Mouse (Mus musculus) thymus, adult 2 months (tissue): ENCODE data around the gene Rab12. TPM values are rescaled to one million over a fixed set of nuclear protein-coding genes. Genes with fewer than 3 reads are reported as not detected.

Experiments
- DNase-seq: peaks from one replicate; pipeline ENCODE4 v3.0.0; 2021
- H3K27ac ChIP-seq: fragments of 200-500 bp; 2 replicates; pipeline ENCODE4 v1.5.1; 2012; ENCODE audit warnings: low read length, control low read depth; ENCODE audit not compliant: control insufficient read depth, insufficient read depth
- H3K27me3 ChIP-seq: fragments of 200-500 bp; 2 replicates; pipeline ENCODE4 v1.6.1; 2012; ENCODE audit warnings: mild to moderate bottlenecking, low read length, moderate library complexity, mixed read lengths; ENCODE audit not compliant: control insufficient read depth, insufficient read depth
- H3K36me3 ChIP-seq: fragments of 200-500 bp; 2 replicates; pipeline ENCODE4 v1.6.1; 2012; ENCODE audit warnings: mild to moderate bottlenecking, low read length, moderate library complexity; ENCODE audit not compliant: control insufficient read depth, insufficient read depth
- H3K4me1 ChIP-seq: fragments of 200-500 bp; replicated peaks from 2 replicates; pipeline ENCODE4 v1.6.1; 2012; ENCODE audit warnings: low read length; ENCODE audit not compliant: control insufficient read depth, insufficient read depth
- H3K4me3 ChIP-seq: fragments of 200-500 bp; 2 replicates; pipeline ENCODE4 v1.5.1; 2012; ENCODE audit warnings: mild to moderate bottlenecking, low read length, control low read depth, moderate library complexity; ENCODE audit not compliant: control insufficient read depth, insufficient read depth
- CTCF ChIP-seq: fragments of 200-500 bp; IDR thresholded peaks from 2 replicates; pipeline ENCODE4 v1.5.1; 2012; ENCODE audit warnings: mild to moderate bottlenecking, control low read depth, low read length, moderate library complexity, borderline replicate concordance; ENCODE audit not compliant: control insufficient read depth, poor library complexity, insufficient read depth; ENCODE audit errors: extremely low read depth
- POLR2A ChIP-seq: fragments of 200-500 bp; IDR thresholded peaks from 2 replicates; pipeline ENCODE4 v1.6.1; 2012; ENCODE audit warnings: mild to moderate bottlenecking, low read length, control low read depth, moderate library complexity; ENCODE audit not compliant: control insufficient read depth, poor library complexity, insufficient read depth; ENCODE audit errors: extremely low read depth
- WGBS: fragments of 180-500 bp; shearing (Covaris S2); methylation state at CpG from one replicate; pipeline ENCODE4 v1.1.7; 2018; 5-methylcytosine and 5-hydroxymethylcytosine counted together
- polyA plus RNA-seq: library from polyadenylated mRNA; depleted of rRNA; stranded (reverse); fragments of >200 nt; gene quantifications from 2 replicates; pipeline ENCODE4 v1.2.3, GENCODE M21; 2012

The Rab12 gene
- polyA plus RNA-seq, 1 experiment = 23.2 TPM

- H3K4me3 ChIP-seq = no peak overlapping the region
- H3K27ac ChIP-seq = no peak overlapping the region
- H3K36me3 ChIP-seq = peaks cover 30% of the 10 kb centered on the region
- no peak for DNase-seq
- H3K4me1 ChIP-seq = no peaks in the 10 kb centered on the region
- WGBS = 96% methylated on average over 9 of the region's 9 CpGs
- no peaks in the 10 kb centered on the region for H3K27me3 ChIP-seq
- TF ChIP-seq CTCF (no peak), POLR2A (no peak)
Measured at GRCm38 (mm10) chr17:66503466-66503865, 16.1 kb downstream of the Rab12 start.

GRCm38 (mm10) chr17:66502865-66503264 is 16.7 kb downstream of the Rab12 start:
- DNase-seq = no peak
- no peaks in the 10 kb centered on the region for H3K4me1 ChIP-seq
- H3K27ac ChIP-seq = no peak overlapping the region
- H3K36me3 ChIP-seq = peaks cover 34% of the 10 kb centered on the region
- H3K27me3 ChIP-seq = no peaks in the 10 kb centered on the region
- TF ChIP-seq CTCF (no peak), POLR2A (no peak)
- WGBS = 94% methylated on average over 6 of the region's 6 CpGs
- no peak overlapping the region for H3K4me3 ChIP-seq

DNA sequence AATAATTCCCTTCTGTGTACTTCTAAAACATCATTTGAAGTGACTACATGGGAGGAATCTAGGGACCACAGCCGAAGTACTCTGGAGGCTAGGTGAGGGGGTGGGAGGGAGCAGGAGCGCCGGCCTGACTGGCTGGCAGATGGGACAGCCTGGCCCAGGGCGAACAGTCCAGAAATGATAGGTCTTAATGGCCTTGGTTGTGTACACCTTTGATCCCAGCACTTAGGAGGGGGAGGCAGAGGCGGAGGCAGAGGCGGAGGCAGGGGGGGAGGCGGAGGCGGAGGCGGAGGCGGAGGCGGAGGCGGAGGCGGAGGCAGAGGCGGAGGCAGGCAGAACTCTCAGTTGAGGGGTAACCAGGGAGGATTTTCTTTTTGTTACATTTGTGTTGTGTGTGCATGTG is 20.9 kb downstream of the Rab12 start:
- H3K27ac ChIP-seq = no peak overlapping the region
- peaks cover 50% of the 10 kb centered on the region for H3K36me3 ChIP-seq
- H3K4me1 ChIP-seq = no peaks in the 10 kb centered on the region
- no peaks in the 10 kb centered on the region for H3K27me3 ChIP-seq
- WGBS = 99% methylated on average over 14 of the region's 14 CpGs
- TF ChIP-seq POLR2A = no peak
- TF ChIP-seq CTCF = no peak
- no peak for DNase-seq
- H3K4me3 ChIP-seq = no peak overlapping the region

DNA sequence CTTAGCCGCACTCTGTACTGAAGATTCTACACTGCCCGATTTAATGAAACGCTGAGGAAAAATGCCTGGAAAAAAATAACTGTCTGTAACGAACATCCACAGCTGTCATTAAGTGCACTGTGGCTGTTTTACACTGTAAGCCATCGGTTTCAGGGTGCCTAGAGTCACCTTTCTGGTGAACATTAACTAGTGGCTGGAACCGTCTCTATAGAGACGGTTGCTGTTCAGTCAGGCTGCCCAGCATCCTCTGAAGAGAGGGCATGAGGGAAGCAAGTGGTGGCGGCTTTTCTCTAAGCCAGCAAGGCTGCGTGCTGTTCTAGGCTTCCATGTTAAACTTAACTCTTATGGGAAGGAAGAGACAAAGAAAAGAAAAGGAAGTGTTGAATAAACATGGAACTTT is 22.9 kb downstream of the Rab12 start:
- no peak overlapping the region for H3K4me3 ChIP-seq
- H3K27ac ChIP-seq = no peak overlapping the region
- no peak for TF ChIP-seq POLR2A
- TF ChIP-seq CTCF = no peak
- H3K4me1 ChIP-seq = no peaks in the 10 kb centered on the region
- over 99% methylated on average over 9 of the region's 9 CpGs for WGBS
- DNase-seq = no peak
- peaks cover 50% of the 10 kb centered on the region for H3K36me3 ChIP-seq
- no peaks in the 10 kb centered on the region for H3K27me3 ChIP-seq

- Histone ChIP-seq H3K27me3 (no peaks in the 10 kb centered on the region), H3K4me3 (no peak overlapping the region), H3K36me3 (peaks cover 4% of the 10 kb centered on the region), H3K27ac (no peak overlapping the region), H3K4me1 (no peaks in the 10 kb centered on the region)
- peak; percentile 46 for DNase-seq
- 46% methylated on average over 10 of the region's 10 CpGs for WGBS
- TF ChIP-seq CTCF (no peak), POLR2A (no peak)
Measured at GRCm38 (mm10) chr17:66490022-66490601, 29.4 kb downstream of the Rab12 start.

GRCm38 (mm10) chr17:66486576-66486975 is 33.0 kb downstream of the Rab12 start:
- no peak for DNase-seq
- H3K4me3 ChIP-seq = no peak overlapping the region
- H3K36me3 ChIP-seq = no peaks in the 10 kb centered on the region
- no peaks in the 10 kb centered on the region for H3K4me1 ChIP-seq
- no peak for TF ChIP-seq CTCF
- no peak for TF ChIP-seq POLR2A
- no peak overlapping the region for H3K27ac ChIP-seq
- 70% methylated on average over 6 of the region's 6 CpGs for WGBS
- H3K27me3 ChIP-seq = no peaks in the 10 kb centered on the region

DNA sequence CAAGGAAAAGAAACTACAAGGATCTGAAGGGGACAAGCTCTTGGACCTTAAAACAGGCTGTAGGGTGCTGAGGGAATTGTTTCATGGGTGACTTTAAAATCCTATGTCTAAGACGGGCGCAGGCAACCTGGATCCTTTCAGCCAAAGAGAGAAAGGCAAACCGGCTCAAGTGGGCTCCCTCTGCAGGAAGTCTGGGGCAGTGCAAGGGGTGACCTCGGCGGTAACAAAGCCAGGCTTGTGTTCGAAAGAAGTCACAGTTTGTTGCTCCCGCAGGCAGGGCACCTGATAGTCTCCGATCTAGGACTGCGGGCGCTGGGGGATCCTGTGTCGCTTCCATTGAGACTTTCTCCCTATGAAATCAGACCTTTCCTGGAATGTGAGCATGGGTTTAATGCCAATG is 33.8 kb downstream of the Rab12 start:
- TF ChIP-seq POLR2A (no peak), CTCF (peak; percentile 74; the same call in 1 of the 2 replicates)
- H3K4me3 ChIP-seq = no peak overlapping the region
- 20% methylated on average over 11 of the region's 11 CpGs for WGBS
- H3K27ac ChIP-seq = no peak overlapping the region
- DNase-seq = peak; percentile 73
- H3K27me3 ChIP-seq = no peaks in the 10 kb centered on the region
- H3K36me3 ChIP-seq = no peaks in the 10 kb centered on the region
- H3K4me1 ChIP-seq = no peaks in the 10 kb centered on the region
